Mouse (Mus musculus) heart, embryonic 16.5 days (tissue): ENCODE data around the gene Iqcf4. TPM values are rescaled to one million over a fixed set of nuclear protein-coding genes. Genes with fewer than 3 reads are reported as not detected.

Experiments
- ATAC-seq: fragments of 200-750 bp; cut with Nextera tagmentation; replicated peaks from 2 replicates; pipeline ENCODE4 v1.8.0; 2017; ENCODE audit warnings: moderate number of reproducible peaks; ENCODE audit not compliant: insufficient read depth, low FRiP score; ENCODE audit errors: extremely low read depth
- H3K27ac ChIP-seq: fragments of 300-500 bp; sonication (generic); 2 replicates; pipeline ENCODE4 v1.5.1; 2014; ENCODE audit warnings: mild to moderate bottlenecking, low read length, control low read depth, moderate library complexity
- H3K27me3 ChIP-seq: fragments of 300-500 bp; sonication (generic); 2 replicates; pipeline ENCODE4 v1.6.1; 2014; ENCODE audit warnings: low read length, mixed read lengths; ENCODE audit not compliant: control insufficient read depth, insufficient read depth
- H3K36me3 ChIP-seq: fragments of 300-500 bp; sonication (generic); 2 replicates; pipeline ENCODE4 v1.6.1; 2014; ENCODE audit not compliant: control insufficient read depth, insufficient read depth
- H3K4me1 ChIP-seq: fragments of 300-500 bp; sonication (generic); 2 replicates; pipeline ENCODE4 v1.6.1; 2014; ENCODE audit warnings: low read length, mixed read lengths; ENCODE audit not compliant: control insufficient read depth, insufficient read depth
- H3K4me2 ChIP-seq: fragments of 300-500 bp; sonication (generic); 2 replicates; pipeline ENCODE4 v1.6.1; 2014; ENCODE audit warnings: low read depth, mild to moderate bottlenecking, control low read depth, low read length
- H3K4me3 ChIP-seq: fragments of 300-500 bp; sonication (generic); 2 replicates; pipeline ENCODE4 v1.5.1; 2014; ENCODE audit warnings: mild to moderate bottlenecking, control low read depth, low read length
- H3K9ac ChIP-seq: fragments of 300-500 bp; sonication (generic); 2 replicates; pipeline ENCODE4 v1.6.1; 2014; ENCODE audit warnings: low read length, control low read depth
- H3K9me3 ChIP-seq: fragments of 300-500 bp; sonication (generic); replicated peaks from 2 replicates; pipeline ENCODE4 v1.6.1; 2016; ENCODE audit warnings: low read length; ENCODE audit not compliant: control insufficient read depth
- WGBS: fragments of 180-500 bp; shearing (Covaris S2); extraction: QIAGEN DNeasy Blood & Tissue Kit; methylation state at CpG from one replicate; pipeline ENCODE4 v1.1.7; 2014; 5-methylcytosine and 5-hydroxymethylcytosine counted together
- polyA plus RNA-seq: library from polyadenylated mRNA; unstranded; fragments of >200 nt; fragmentation: Nextera tagmentation; extraction: Ambion mirVana; gene quantifications from 2 replicates; pipeline ENCODE4 v1.2.1, GENCODE M21; 2015

Gene Iqcf4
- not detected in 2 replicates for polyA plus RNA-seq

GRCm38 (mm10) chr9:106570896-106571295, at the start of gene Iqcf4:
TSS of gene Iqcf4 (minus strand) at chr9:106570996.
- H3K9ac ChIP-seq, result no peak within 1 kb of the TSS
- no peaks in the 10 kb centered on the region for H3K36me3 ChIP-seq
- no peak within 1 kb of the TSS for H3K27ac ChIP-seq
- no peaks in the 10 kb centered on the region for H3K9me3 ChIP-seq
- no peak within 1 kb of the TSS for H3K4me2 ChIP-seq
- no peaks in the 10 kb centered on the region for H3K27me3 ChIP-seq
- ATAC-seq, result no peak
- 74% methylated on average over 7 of the region's 7 CpGs for WGBS
- H3K4me1 ChIP-seq, result no peaks in the 10 kb centered on the region
- H3K4me3 ChIP-seq, result no peak within 1 kb of the TSS

- H3K27me3 ChIP-seq, result no peaks in the 10 kb centered on the region
- H3K4me2 ChIP-seq, result no peak overlapping the region
- WGBS, result 81% methylated on average over 3 of the region's 3 CpGs
- H3K36me3 ChIP-seq, result no peaks in the 10 kb centered on the region
- ATAC-seq, result no peak
- no peak overlapping the region for H3K4me3 ChIP-seq
- no peaks in the 10 kb centered on the region for H3K4me1 ChIP-seq
- no peak overlapping the region for H3K9ac ChIP-seq
- no peaks in the 10 kb centered on the region; the same call in 1 of the 2 replicates for H3K9me3 ChIP-seq
- no peak overlapping the region for H3K27ac ChIP-seq
Observed at GRCm38 (mm10) chr9:106617496-106617895, 46.7 kb upstream of the Iqcf4 start.

- 72% methylated on average over 9 of the region's 9 CpGs for WGBS
- H3K4me2 ChIP-seq, result no peak overlapping the region
- H3K9ac ChIP-seq, result no peak overlapping the region
- H3K4me1 ChIP-seq, result no peaks in the 10 kb centered on the region
- H3K27ac ChIP-seq, result no peak overlapping the region
- H3K27me3 ChIP-seq, result no peaks in the 10 kb centered on the region
- no peaks in the 10 kb centered on the region for H3K36me3 ChIP-seq
- no peaks in the 10 kb centered on the region; the same call in 1 of the 2 replicates for H3K9me3 ChIP-seq
- H3K4me3 ChIP-seq, result no peak overlapping the region
- ATAC-seq, result no peak
Observed at GRCm38 (mm10) chr9:106616306-106616705, 45.5 kb upstream of the Iqcf4 start.

- no peak for ATAC-seq
- Histone ChIP-seq H3K27me3 (no peaks in the 10 kb centered on the region), H3K9ac (no peak overlapping the region), H3K4me2 (no peak overlapping the region), H3K4me1 (no peaks in the 10 kb centered on the region), H3K4me3 (no peak overlapping the region), H3K36me3 (no peaks in the 10 kb centered on the region), H3K27ac (no peak overlapping the region), H3K9me3 (no peaks in the 10 kb centered on the region; the same call in 1 of the 2 replicates)
- WGBS, result 34% methylated on average over 3 of the region's 3 CpGs
Observed at GRCm38 (mm10) chr9:106614616-106615015, 43.8 kb upstream of the Iqcf4 start.

GRCm38 (mm10) chr9:106613951-106614350, 43.2 kb upstream of the Iqcf4 start:
- Histone ChIP-seq H3K27me3 (no peaks in the 10 kb centered on the region), H3K4me3 (no peak overlapping the region), H3K9me3 (no peaks in the 10 kb centered on the region), H3K4me2 (no peak overlapping the region), H3K4me1 (no peaks in the 10 kb centered on the region), H3K36me3 (no peaks in the 10 kb centered on the region), H3K9ac (no peak overlapping the region), H3K27ac (no peak overlapping the region)
- ATAC-seq, result no peak
- 63% methylated on average over 2 of the region's 2 CpGs for WGBS

GRCm38 (mm10) chr9:106610727-106611126, 39.9 kb upstream of the Iqcf4 start:
- H3K27me3 ChIP-seq, result no peaks in the 10 kb centered on the region
- H3K36me3 ChIP-seq, result no peaks in the 10 kb centered on the region
- H3K4me2 ChIP-seq, result no peak overlapping the region
- H3K4me3 ChIP-seq, result no peak overlapping the region
- WGBS, result 84% methylated on average over 4 of the region's 4 CpGs
- no peaks in the 10 kb centered on the region for H3K4me1 ChIP-seq
- H3K9ac ChIP-seq, result no peak overlapping the region
- ATAC-seq, result no peak
- no peak overlapping the region for H3K27ac ChIP-seq
- no peaks in the 10 kb centered on the region for H3K9me3 ChIP-seq

GRCm38 (mm10) chr9:106600546-106600945, 29.8 kb upstream of the Iqcf4 start:
- no peak overlapping the region for H3K4me3 ChIP-seq
- H3K27me3 ChIP-seq, result 0 out of 2 replicates have a peak, but pooled peaks cover 3% of the 10 kb centered on the region
- H3K4me1 ChIP-seq, result 0 out of 2 replicates have a peak, but pooled peaks cover 4% of the 10 kb centered on the region
- no peak overlapping the region for H3K27ac ChIP-seq
- H3K4me2 ChIP-seq, result no peak overlapping the region
- no peak overlapping the region for H3K9ac ChIP-seq
- H3K36me3 ChIP-seq, result no peaks in the 10 kb centered on the region
- WGBS, result 28% methylated on average over 8 of the region's 8 CpGs
- ATAC-seq, result no peak
- H3K9me3 ChIP-seq, result no peaks in the 10 kb centered on the region

GRCm38 (mm10) chr9:106598466-106598865, 27.7 kb upstream of the Iqcf4 start:
- Histone ChIP-seq H3K27me3 (0 out of 2 replicates have a peak, but pooled peaks cover 3% of the 10 kb centered on the region), H3K36me3 (no peaks in the 10 kb centered on the region), H3K4me2 (no peak overlapping the region), H3K9me3 (no peaks in the 10 kb centered on the region), H3K4me1 (0 out of 2 replicates have a peak, but pooled peaks cover 4% of the 10 kb centered on the region), H3K9ac (no peak overlapping the region), H3K4me3 (no peak overlapping the region), H3K27ac (no peak overlapping the region)
- WGBS, result 33% methylated on average over 7 of the region's 7 CpGs
- no peak for ATAC-seq

- ATAC-seq, result no peak
- no peak overlapping the region for H3K9ac ChIP-seq
- WGBS, result 41% methylated on average over 7 of the region's 7 CpGs
- no peaks in the 10 kb centered on the region for H3K36me3 ChIP-seq
- H3K27me3 ChIP-seq, result 0 out of 2 replicates have a peak, but pooled peaks cover 3% of the 10 kb centered on the region
- 0 out of 2 replicates have a peak, but pooled peaks cover 4% of the 10 kb centered on the region for H3K4me1 ChIP-seq
- H3K4me2 ChIP-seq, result no peak overlapping the region
- no peak overlapping the region for H3K4me3 ChIP-seq
- H3K27ac ChIP-seq, result no peak overlapping the region
- H3K9me3 ChIP-seq, result no peaks in the 10 kb centered on the region
Observed at GRCm38 (mm10) chr9:106595836-106596235, 25.0 kb upstream of the Iqcf4 start.
